Mouse (Mus musculus) c-Kit-negative CD71-positive TER-119-positive erythroid progenitor cells, embryonic 14.5 days (primary cell): Measurements from ENCODE around the gene Tnni1.
A peak's percentile ranks its signal among the peaks of the same experiment; 100 is the strongest.

ENCODE experiments used
- DNase-seq: peaks from one replicate; pipeline ENCODE4 v3.0.0-alpha.2; 2013; ENCODE audit warnings: low read depth, low spot score

Gene Tnni1

DNA sequence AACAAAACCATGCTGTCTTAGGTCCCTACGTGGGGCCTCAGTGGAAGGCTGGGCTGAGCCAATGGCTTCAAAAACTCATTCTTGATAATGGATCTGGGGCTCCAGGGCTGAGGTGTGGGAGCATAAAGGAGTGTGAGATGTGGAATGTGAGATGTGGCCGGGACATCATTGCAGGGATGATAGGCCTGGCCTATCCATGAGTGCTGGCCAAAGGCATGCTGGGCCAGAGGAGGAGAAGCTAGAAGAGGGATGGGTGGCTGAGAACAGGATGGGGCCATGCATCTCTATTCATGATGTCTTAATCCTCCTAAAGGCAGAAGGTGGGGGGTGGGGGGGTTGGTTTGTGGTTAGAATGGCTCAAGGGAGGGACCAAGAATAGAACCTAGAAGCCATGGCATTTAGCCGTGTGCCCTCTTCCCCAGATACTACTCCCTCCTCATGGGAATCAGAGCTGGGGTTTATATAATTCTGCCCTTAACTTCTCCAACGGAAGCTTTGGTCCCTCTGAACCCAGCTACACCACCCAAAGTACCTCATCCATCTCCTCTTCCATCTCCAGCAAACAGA is 11.8 kb upstream of the Tnni1 start:
- no peak for DNase-seq

DNA sequence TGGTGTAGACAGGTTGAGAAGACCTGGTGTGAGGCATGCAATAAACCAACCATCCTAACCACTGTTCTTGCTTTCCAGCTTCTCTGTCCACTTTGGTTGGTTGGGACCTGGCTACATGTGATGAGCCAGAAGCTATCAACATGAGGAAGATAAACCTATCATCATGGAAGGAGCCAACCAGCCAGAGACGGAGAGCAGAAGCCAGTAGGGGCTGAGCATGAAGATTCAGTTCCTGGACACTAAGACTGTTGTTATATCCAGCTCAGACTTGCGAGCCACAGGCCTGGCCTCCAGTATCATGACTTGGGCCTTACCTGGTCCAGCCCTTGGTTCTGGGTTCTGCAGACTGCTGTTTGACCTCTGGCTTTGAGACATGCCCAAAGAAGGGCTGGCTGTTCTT is 10.8 kb upstream of the Tnni1 start:
- no peak for DNase-seq

DNA sequence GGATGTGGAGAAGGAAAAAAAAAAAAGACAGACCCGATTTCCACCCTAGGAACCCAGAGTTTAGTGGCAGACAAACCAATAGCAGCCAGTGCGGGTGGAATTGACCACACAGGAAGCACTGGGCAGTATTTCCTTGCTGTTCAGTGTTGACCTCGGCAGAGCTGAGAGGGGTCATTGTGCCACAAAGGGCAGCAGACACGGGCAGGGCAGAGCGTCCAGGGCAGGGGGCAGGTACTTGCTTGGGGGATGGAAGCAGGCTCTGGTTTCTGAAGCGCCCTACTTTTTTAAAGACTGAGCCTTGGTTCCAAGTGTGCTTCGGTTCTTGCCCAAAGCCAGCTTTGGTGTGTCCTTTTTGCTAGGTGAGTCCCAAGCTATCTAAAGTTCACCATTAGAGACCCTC is 9.0 kb upstream of the Tnni1 start:
- DNase-seq: no peak

DNA sequence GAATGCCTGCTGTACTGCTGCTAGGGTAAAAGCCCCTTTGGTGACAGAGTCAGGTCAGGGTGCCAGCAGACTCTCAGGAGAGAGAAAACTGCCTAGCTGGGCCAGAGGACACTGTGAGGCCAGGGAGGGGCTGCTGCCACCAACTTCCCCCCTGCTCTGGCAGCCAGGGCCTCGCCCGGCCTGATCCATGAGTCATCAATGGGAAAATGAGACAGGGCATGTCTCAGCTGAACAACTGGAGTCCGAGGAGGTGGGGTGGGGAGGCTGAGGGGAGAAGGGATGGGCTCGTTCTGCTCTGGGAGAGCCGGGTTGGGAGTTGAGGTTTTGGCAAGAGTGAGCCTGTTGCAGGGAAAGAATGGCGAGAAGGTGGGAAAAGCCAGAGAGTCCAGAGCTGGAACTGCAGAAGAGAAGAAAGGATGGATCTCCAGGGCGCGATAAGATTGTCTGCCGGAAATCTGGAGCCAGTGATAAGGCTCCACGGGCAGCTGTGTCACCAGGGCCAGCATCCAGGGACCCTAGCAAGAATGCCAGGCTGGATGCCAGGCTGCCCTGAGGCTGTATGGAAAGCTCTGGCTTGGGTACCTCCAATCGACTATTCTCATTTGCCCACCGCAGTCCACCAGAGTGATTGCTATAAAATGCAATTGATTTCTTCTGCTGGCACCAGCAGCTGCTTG is 8.2 kb upstream of the Tnni1 start:
- no peak for DNase-seq

GRCm38 (mm10) chr1:135771573-135771970 is 7.7 kb upstream of the Tnni1 start:
- DNase-seq: no peak

DNA sequence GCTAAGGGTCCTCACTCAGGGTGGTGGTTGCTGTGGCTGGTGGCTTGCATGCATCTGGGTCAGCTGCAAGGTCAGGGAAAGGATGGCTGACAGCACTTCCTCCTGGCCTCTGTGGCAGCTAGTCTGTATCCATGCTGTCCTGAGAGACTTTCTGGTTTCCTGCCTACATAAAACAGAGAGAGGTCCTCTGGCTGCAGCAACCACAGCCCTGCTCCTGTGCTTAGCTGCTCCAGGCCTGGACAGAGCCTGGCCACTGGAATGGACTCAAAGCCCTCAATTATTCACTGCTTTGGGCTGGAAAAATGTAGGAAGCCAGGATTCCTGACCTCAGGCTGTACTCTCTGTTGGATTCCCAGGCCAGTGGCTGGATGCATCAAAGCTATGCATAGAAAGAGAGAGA is 2.6 kb upstream of the Tnni1 start:
- no peak for DNase-seq

GRCm38 (mm10) chr1:135777046-135777445 is 2.2 kb upstream of the Tnni1 start:
- DNase-seq: no peak

GRCm38 (mm10) chr1:135780649-135781048 is 1.4 kb downstream of the Tnni1 start:
- DNase-seq: no peak

GRCm38 (mm10) chr1:135781220-135781619 is 2.0 kb downstream of the Tnni1 start:
- peak; percentile 59 for DNase-seq

- DNase-seq: no peak
Observed at GRCm38 (mm10) chr1:135782816-135783215, 3.6 kb downstream of the Tnni1 start.

DNA sequence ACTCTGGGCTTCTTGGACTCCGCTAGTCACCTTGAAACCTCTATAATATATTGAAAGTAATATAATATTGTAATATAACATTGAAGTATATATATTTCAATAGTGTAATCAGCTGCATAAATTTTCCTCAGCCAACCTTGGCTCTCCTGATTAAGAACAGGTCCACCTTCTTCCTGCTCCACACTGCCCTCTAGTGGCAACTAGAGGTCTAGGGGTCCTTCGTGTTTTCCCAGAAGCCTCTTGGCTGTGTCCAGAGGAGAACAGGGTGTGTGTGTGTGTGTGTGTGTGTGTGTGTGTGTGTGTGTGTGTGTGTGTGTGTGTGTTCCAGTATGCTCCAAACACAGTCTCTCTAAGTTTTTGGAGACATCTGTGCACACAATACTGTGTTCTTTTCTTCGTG is 8.6 kb downstream of the Tnni1 start:
- peak; percentile 84 for DNase-seq

DNA sequence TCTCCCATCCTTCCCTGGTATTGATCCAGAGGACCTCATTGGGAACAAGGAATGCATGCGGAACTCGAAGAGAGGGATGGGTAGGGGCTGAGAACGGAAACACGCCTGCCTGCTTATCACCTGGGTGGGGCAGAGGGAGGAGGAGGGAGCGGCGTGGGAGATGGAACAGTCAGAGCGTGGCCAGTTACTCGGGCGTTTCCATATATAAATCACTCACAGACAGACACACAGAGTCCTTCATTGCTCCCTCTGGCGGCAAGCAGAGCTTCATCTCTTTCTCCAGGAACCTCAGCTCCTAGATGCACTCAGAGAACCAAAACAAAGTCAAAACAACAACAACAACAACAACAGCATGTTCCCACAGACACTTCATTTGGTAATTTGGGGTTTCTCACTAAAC is 9.5 kb downstream of the Tnni1 start:
- DNase-seq: peak; percentile 47

DNA sequence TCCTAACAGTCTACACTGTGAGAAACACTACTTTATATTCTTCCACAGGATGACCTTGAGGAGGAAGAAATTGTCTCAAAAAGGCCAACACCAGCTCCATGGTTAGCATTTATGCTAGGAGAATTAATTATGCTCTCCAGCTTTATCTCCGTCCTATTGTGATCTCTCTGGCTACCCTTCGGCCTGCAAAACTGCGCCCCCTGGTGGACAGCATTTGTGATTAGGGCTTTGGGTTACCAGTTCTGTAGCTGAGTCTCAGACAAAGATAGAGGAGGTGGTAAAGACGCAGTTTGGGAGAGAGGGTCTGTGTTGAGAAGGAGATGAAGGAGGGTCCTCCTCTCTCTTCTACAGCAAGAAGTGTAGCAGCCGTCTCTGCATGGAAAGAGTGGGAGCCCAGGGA is 10.6 kb downstream of the Tnni1 start:
- DNase-seq: peak; percentile 60

- no peak for DNase-seq
Observed at GRCm38 (mm10) chr1:135792143-135792939, 13.1 kb downstream of the Tnni1 start.

- no peak for DNase-seq
Observed at GRCm38 (mm10) chr1:135793370-135794215, 14.4 kb downstream of the Tnni1 start.

DNA sequence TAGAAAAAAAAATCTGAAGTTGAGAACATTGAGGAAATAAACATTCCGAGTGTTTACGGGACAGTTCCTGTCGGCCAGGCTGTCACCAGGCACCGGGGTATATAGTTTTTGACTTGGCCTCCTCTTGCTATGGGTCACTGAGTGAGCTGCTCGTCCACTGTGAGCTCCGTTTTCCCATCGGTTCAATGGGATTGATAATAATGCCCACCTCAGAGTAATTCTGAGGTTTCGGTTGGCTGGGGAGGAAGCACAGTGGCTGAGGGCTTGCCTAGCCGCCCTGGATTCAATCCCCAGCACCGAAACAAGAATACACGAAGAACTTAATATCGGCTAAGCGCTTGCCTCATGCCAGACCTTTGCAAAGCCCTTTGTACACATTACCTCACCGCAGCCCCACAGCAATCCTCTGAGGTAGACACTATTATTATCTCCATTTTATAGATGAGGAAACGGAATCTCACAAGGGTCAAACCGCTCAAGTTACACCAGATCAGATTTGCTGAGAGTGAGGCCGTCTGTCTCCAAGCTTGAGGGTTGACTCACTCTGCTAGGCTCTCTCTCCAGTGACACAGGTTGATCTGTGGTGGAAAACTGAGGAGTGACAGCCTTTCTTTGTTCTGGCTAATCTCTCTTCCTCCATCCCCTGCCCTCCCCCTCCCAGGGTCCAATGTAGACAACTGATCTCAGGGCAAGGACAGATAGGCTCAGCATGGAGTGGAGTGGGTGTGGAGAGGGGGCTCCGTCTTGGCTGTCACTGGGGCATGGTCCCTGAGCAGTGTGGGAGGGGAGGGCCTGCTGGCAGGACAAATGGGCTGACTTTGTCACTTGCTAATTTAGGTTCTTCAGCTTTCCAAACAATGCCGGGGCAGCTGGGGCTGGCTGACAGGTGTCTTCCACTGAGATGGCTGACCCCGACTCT is 15.2 kb downstream of the Tnni1 start:
- DNase-seq: no peak

- no peak for DNase-seq
Observed at GRCm38 (mm10) chr1:135798492-135798891, 19.3 kb downstream of the Tnni1 start.

- no peak for DNase-seq
Observed at GRCm38 (mm10) chr1:135799109-135799627, 19.9 kb downstream of the Tnni1 start.

DNA sequence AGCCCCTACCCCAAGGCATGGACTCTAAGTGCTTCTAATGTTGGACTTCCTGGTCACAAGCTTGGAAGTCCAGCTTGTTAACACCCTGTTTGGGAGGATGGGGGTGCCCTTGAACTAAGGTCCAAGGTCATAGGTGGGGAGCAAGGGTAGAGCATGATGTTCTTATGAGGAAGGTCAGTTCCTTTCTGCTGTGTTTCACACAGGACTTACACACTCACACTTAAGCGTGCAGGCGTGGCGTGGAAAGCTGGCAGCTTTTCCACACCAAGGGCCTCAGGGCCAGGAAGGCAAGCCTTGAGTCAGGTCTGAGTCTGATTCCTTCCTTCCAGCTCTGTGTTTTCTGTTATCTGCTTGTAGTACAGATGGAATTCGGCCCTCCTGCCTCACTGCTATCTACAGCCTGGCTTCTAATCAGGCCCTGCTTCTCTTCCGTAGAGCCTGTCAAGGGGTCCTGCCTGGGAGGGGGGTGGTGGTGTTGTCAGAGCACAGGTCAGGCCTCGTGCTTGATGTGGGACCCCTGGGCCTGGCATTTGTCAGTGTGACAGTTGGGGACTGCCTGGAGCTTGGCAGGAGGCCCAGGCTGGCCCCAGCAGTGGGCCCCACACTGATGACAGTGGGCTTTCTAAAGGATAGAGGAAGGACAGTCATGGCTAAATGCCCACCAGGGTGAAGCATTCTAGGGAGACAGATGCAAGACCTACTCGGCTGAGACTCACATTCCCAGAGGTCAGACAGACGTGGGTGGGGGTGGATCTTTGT is 21.1 kb downstream of the Tnni1 start:
- DNase-seq: no peak

GRCm38 (mm10) chr1:135807546-135807945 is 28.3 kb downstream of the Tnni1 start:
- DNase-seq: no peak
